Mouse (Mus musculus): ENCODE data around the gene Crct1.

The Crct1 gene

DNA sequence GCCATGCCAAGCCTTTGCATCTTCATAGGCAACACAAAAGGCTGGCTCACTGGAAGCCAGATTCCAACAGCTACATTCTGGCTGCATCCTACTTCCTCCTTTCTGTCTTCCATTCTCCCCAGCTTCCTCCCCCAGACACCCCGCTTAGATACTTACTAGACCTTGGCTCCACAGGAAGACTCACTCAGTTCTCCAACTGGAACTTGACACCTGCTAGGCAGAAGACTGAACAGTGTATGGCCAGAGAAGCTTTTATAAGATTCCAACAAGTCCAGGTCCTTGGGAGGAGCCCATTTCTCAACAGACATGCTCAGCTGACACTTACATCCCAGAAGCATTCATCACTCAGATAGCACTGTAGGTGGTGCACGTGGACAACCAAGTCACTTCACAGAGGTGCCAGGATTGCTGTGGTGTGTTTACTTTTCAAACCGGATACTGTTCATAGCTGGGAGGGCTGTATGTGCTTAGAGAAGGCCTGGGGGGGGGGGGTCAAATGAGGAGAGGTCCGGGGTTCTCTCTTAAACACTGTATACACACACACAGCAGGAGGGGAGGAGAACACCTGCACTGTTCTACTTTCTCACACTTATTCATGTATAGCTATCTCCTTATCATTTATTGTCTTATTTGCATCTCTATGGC is at the start of gene Crct1:
Crct1 (minus strand) TSS at position 228 of the 645 bp plus-strand sequence.
- no peak for DNase-seq (ENCODE audit: low spot score in 2 of 2)

DNA sequence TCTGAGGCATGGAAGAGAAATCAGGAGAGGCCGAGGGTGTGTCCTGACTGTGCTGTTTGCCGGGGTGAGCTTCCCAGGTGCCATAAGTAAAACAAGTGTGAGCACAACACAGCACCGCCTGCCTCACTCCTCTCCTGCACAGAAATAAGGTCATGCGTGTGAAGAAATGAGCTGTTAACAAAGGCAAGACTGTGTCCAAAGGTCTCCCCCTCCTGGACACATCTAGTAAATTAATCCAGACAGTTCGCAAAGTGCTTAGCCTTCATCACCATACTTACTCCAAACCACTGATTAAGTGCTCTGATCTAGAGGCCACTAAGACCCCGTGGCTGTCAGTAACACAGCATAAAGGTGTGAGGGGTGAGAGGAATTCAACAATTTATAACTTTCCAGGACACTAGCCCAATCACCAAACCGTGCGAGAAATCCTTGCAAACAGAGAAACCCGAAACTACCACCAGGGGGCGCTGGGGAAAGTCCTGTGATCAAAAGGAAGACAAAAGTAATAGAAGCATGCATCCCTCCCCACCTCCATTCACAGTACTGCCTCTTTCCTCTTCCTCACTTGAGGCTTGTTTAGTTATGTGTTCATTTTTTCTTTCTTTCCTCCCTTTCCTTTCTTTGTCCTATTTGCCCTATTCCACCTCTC is 37.5 kb upstream of the Crct1 start:
- DNase-seq (ENCODE audit: low spot score in 2 of 2) = no peak

DNA sequence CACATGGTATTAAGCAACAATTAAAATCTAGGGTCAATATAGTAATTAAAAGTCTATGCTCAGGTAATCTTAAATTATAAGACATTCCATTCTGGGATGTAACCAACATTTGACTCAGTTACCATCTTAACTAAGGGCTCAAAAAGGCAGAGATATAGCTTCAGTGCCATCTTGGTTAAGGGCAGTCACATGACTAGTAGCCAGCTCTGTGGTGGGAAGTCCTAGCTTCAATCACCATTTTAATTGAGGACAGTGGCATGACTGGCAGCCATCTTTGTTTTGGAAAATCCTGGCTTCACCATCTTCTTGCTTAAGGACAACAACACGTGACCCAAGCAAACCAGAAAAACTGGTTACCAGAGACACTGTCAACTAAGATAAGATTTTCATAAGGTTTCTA is 34.7 kb upstream of the Crct1 start:
- DNase-seq (ENCODE audit: low spot score in 2 of 2) = no peak

DNA sequence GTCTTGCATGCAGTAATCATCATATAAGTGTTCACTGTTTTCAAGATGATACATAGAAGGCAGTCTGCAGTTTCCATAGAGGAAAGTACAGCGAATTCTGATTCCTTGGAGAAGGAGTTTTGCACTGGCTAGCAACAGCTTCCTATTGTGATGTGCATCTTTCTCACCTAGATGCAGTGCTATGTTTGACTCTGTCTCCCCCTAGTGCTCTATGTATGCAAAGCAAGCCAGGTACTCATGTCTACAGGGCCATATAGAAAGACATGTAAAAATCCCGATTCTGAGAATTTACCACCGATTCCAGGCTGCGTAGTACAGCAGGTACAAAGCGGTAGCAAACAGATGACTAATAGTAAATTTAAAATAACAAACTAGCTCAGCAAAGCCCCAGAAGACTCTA is 16.0 kb upstream of the Crct1 start:
- DNase-seq (ENCODE audit: low spot score in 2 of 2) = peak in 1 of 2 experiments; percentile 15

DNA sequence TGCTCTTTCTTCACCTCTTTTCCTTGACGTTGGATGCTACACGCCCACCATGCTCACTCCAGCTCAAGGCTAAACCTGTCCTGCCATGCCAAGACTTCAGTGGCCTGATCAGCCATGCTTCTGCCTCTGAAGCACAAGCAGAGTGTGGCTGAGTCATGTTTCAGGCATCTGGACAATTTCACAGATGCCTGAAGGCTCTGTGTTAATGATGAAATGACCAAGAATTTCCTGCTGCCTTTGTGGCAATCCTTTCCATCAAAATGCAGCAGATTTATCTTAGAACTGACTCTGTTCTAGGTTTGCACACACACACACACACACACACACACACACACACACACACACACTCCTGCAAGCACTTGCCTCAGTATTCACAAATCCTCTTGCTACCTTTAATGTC is 10.0 kb upstream of the Crct1 start:
- no peak for DNase-seq (ENCODE audit: low spot score in 2 of 2)

DNA sequence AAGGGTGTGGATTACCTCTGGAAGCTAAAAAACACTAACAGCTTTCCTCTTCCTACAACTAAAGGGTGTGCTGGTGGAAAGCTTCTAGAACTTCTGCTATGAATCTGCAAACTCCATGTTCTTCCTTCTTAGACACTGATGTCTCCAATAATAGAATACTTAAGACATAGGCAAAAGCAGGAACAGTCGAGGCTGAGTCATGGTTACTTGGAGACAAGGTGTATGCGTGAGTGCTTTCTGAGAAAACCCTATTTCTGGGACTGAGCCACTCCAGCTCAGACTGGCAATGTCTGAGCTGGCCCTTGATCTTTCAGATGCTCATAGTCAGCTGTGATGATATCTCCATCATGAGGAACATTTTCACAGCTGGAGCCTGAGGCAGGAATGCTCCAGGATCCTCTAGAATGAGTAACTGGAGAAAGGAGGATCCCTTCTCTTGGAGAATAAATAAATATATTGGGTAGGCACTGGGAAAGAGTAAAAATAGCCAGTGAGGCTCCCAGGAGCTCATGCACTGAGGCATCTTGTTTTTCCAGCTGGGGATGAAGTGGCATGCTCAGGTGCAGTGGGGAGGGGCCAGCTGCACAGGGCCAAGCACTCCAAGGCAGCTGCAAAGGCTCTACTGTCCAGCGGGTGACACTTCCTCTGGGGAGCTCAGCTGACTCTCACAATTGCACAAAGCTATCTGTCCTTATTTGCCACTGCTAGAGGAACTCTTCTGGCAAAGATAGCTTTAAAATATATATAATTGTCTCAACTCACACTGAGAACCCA is 8.1 kb upstream of the Crct1 start:
- no peak for DNase-seq (ENCODE audit: low spot score in 2 of 2)

DNA sequence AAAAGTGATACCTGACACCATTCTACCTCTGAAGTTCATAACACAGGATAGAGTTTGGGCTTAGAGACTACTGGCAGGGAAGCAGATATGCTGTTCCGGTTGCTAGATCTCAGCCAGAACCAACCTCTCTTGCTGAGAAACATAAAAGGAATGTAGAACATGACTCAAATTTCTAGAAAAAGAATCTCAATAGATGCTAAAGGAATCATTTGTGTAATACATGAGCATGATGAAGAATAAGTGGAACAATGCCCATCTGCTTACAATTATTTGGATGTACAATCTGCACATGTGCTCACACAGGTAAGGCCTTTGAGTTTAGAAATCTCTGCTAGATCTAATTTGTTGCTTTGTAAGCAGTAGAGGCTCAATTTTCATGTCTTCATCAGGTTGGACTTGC is 5.7 kb upstream of the Crct1 start:
- no peak for DNase-seq (ENCODE audit: low spot score in 2 of 2)

DNA sequence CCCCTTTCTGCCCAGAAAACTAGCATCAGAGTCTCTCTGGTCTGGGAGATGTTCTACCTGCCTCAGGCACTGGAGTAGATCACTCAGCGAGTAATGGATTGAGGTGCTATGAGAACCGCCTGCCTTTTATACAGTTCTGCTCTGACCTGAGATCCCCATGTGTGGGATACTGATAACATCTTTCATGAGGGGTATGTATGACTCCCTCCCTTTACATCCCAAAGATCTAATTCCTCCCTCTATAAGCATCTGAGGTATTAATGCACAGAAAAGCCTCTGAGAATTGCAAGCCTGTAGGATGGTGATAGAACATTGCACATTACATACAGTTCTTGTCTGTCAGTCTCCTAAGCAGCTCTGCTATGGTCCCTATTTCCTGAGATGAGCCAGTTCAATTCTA is 3.5 kb upstream of the Crct1 start, which contains the start of gene Lce1m:
Lce1m (minus strand) TSS at position 101 of the 400 bp plus-strand sequence.
- DNase-seq (ENCODE audit: low spot score in 2 of 2) = no peak

DNA sequence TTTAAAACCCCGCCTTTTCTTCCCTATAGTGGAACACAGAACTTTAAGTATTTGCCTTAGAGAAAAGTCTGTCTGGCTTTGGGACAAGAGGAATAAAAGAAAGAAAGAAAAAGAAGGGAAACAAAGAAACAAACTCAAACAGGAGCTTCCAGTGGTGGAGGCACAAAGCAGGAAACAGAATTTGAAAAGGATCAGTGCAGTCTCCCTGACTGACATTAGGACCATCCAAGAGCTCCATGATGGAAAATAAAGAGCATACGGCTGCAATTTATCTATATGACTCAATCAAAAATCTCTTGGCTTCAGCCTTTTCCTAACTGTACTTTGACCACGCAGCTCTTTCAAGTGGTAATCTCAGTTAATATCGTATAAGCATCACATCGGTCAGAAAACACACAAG is 616 bp downstream of the Crct1 start:
- no peak for DNase-seq (ENCODE audit: low spot score in 2 of 2)

DNA sequence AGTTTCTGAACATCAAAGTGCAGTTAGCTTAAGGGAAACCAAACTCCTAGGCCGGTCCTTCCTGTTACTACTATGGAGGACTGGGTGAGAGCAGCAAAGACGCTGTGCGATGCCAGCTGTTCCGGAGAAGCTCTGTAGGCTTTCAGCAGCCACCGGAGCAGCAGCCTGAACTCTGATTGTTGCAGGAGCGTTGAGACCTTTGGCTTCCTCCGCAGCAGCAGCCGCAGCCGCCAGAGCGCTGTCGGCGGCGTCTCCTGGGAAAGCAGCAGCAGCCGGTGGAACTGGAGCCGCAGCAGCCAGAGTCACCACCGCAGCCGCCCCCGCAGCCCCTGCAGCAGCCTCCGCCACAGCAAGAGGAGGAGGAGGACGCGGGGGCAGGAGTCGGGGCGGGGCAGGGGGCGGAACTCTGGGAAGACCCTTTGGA is 1.1 kb downstream of the Crct1 start:
- peak; percentile 15 to 52 for DNase-seq (ENCODE audit: low spot score in 2 of 2)

DNA sequence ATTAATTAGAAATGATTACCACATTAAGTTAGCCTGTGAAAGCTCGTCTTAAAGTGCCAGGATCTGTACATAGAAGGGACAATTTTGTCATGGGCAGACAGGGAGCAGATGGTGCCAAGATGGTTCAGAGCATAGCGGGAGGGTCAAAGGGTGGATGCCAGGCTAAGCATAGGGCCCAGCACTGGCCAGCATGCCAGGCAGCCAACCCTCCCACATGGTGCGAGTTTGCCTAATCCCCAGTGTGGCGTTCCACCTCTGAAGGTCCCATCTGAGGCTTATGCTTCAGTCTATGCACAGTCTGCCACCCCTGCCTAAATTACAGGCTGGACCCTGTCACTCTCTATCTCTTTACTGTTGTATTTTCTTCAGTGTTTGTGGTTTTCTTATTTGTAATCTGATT is 12.6 kb downstream of the Crct1 start:
- DNase-seq (ENCODE audit: low spot score in 2 of 2) = no peak

DNA sequence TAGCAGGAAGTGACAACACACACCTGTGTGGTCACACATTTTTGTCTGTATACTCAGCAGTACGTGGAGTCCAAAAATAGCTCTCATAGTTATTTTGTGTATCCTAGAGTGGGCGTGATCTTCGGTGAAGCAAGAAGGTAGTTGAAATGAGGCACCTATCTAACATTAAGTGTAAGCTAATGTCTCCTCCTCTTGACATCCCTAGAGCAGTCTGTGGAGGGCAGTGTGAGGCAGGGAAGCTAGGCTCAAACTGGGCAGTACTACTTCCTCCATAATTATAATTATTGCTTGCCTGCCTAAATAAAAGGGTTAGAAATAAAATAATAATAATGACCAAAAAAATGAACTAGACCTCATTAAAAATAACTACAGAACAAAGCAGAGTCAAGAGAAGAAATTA is 14.9 kb downstream of the Crct1 start:
- no peak for DNase-seq (ENCODE audit: low spot score in 2 of 2)

DNA sequence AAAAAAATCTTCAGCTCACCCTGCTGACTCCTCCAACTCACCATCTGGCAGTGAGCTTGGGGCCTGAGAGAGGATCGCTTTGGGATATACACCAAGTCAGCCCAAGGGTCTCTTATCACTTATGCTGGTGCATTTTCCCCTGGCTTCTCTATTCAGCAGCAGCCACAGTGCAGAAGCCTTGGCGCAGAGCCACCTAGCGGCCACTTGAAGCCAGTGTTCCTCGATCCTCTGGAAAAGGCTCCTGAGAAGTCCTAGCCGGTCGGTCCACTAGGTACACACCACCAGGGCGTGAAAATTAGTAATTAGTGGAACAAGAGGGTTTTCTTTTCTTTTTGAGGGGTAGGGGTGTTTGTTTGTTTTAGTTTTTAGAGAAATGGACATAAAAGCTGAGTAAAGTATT is 16.8 kb downstream of the Crct1 start:
- peak; percentile 32 to 72 for DNase-seq (ENCODE audit: low spot score in 2 of 2)

DNA sequence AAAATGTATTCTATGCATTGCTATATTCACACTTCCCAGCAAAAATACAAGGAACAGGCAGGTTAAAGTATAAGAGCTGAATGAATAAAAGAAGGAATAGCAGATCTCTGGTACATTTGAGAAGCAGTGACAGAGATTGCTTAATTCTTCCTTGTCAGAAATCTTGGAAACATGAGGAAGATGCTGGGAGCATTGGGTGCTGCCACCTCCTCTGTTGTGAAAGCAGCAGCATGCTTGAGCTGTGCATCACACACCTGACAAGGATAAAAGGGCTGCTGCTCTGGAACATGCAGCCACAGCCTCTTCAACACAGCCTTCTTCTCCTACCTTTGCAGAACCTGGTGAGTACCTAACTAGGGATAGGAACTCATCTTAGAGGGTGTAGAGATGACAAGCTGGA is 23.6 kb downstream of the Crct1 start, which contains the start of gene Lce3f:
Lce3f (plus strand) TSS at position 301 of the 400 bp plus-strand sequence.
- no peak for DNase-seq (ENCODE audit: low spot score in 2 of 2)

DNA sequence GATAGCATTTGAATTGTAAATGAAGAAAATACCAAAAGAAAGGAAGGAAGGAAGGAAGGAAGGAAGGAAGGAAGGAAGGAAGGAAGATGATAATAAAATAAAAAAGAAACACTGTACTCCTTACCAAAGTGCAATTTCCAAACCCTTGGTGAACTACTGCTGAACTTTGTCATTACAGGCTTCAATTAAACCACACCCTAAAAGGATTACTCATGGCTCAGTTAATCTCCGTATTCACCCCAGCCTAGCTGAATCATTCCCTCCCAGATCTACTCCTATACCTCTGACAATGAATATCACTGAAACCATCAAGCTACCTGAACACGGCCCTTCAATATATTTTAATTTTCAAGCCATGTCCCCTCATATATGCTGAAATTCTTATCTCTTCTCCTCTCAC is 37.0 kb downstream of the Crct1 start:
- DNase-seq (ENCODE audit: low spot score in 2 of 2) = no peak

DNA sequence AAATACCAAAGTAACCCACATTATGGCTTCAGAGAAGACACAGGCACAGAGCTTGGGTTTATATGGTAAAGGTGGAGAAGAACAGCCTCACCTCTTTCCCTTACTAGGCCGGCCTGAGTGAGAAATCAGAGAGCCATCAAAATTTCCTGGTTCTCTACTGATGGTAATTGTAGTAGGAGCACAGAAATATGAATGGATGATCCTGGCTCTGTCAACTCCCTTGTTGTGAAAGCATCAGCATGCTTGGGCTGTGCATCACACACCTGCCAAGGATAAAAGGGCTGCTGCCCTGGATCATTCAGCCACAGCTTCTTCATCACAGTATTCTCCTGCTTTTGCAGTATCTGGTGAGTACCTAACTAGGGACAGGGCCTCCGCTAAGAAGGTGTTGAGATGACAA is 48.7 kb downstream of the Crct1 start, which contains the start of gene Lce3e:
Lce3e (plus strand) TSS at position 301 of the 400 bp plus-strand sequence.
- DNase-seq (ENCODE audit: low spot score in 2 of 2) = no peak

Data from frontal cortex, postnatal 14 days (tissue).